Comparison of ENCODE assay signal across 10 mouse cellular contexts in the genomic region with DNA sequence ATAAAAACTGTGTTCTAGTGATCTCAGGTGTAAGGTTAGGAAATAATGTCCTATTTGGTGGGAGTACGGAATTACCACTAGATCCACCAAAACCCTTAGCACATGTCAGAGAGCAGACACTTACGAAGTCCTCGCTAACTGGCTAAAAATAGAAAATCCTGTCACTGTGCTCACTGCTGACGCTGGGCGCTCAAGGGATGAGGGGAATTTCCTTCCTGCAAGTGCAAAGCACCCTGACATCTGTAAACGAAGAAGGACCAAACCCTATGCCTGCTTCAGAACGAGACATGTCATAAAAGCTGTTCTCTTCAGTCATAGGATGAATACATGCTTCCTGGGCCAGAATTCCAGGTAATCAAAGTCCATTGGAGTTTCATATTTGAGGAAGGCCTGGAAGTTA. TPM values are rescaled to one million over a fixed set of nuclear protein-coding genes. Genes with fewer than 3 reads are reported as not detected.
A peak's percentile ranks its signal among the peaks of the same experiment; 100 is the strongest.
DNase-seq lines count a peak whose midpoint lies in the region; ATAC-seq and TF ChIP-seq lines count a peak whose summit lies in the region.
"Had no signal": no experiment of that assay in that cellular context is flagged by ENCODE, and none has a peak within 500 bp of the region (broad histone marks: within the 10 kb centered on the region; RNA-seq: fewer than 3 reads in every experiment).

No protein-coding gene starts in this region.

- no peak for TF ChIP-seq POLR2A in heart, adult 2 months (IDR thresholded peaks at IDR 0.05; ENCODE audit: insufficient read depth, low read depth, low read length)

- DNase-seq in heart, adult 2 months = peak; percentile 39 to 67
- no peak for DNase-seq in heart, postnatal 25 days (ENCODE audit: low spot score)
- DNase-seq in midbrain, embryonic 10.5 days (ENCODE audit: low spot score) = no peak
- DNase-seq in right cerebral cortex, postnatal 36 days (ENCODE audit: low spot score in 2 of 2) = no peak

- H3K27me3 ChIP-seq in heart, adult 2 months (ENCODE audit: control insufficient read depth, insufficient read depth, low read length) = no peaks in the 10 kb centered on the region
- H3K27me3 ChIP-seq in midbrain, embryonic 16.5 days (ENCODE audit: control insufficient read depth, insufficient read depth, low read depth, low read length) = no peaks in the 10 kb centered on the region
- H3K27me3 ChIP-seq in midbrain, embryonic 10.5 days (ENCODE audit: low read depth, poor library complexity, severe bottlenecking) = no peaks in the 10 kb centered on the region
- no peaks in the 10 kb centered on the region for H3K27me3 ChIP-seq in kidney, embryonic 14.5 days (ENCODE audit: control insufficient read depth, insufficient read depth, low read length)
- H3K27me3 ChIP-seq: midbrain, embryonic 12.5 days had no signal

- WGBS in heart, adult 2 months = 5% methylated on average over 7 of the region's 7 CpGs
- 63% methylated on average over 7 of the region's 7 CpGs for WGBS in midbrain, embryonic 16.5 days
- 86% methylated on average over 7 of the region's 7 CpGs for WGBS in midbrain, embryonic 10.5 days
- 44% methylated on average over 7 of the region's 7 CpGs for WGBS in kidney, embryonic 14.5 days

- H3K9ac ChIP-seq in heart, adult 2 months (ENCODE audit: low read depth, low read length) = no peak overlapping the region
- H3K9ac ChIP-seq in midbrain, embryonic 16.5 days (ENCODE audit: low read depth, low read length) = no peak overlapping the region
- H3K9ac ChIP-seq in kidney, embryonic 14.5 days (ENCODE audit: low read depth, low read length) = no peak overlapping the region
- H3K9ac ChIP-seq: midbrain, embryonic 12.5 days had no signal

- TF ChIP-seq EP300 in heart, adult 2 months (IDR thresholded peaks at IDR 0.05; ENCODE audit: insufficient read depth, low read depth, low read length) = 0 out of 2 replicates have a peak, but pooled peaks have one; percentile 39

- H3K79me2 ChIP-seq in heart, adult 2 months (replicated peaks; ENCODE audit: control insufficient read depth, insufficient read depth, low read length) = peaks cover 13% of the 10 kb centered on the region

- peaks cover 11% of the 10 kb centered on the region for H3K36me3 ChIP-seq in heart, adult 2 months (ENCODE audit: control insufficient read depth, insufficient read depth, low read length)
- no peaks in the 10 kb centered on the region for H3K36me3 ChIP-seq in midbrain, embryonic 16.5 days (ENCODE audit: control insufficient read depth, insufficient read depth, low read length)
- no peaks in the 10 kb centered on the region for H3K36me3 ChIP-seq in midbrain, embryonic 10.5 days
- H3K36me3 ChIP-seq in kidney, embryonic 14.5 days (ENCODE audit: control insufficient read depth, insufficient read depth, low read length) = no peaks in the 10 kb centered on the region
- H3K36me3 ChIP-seq: midbrain, embryonic 12.5 days had no signal

- H3K27ac ChIP-seq in heart, adult 2 months = peak overlapping the region; percentile 86
- peak overlapping the region; percentile 18 for H3K27ac ChIP-seq in midbrain, embryonic 16.5 days (ENCODE audit: low read length)
- no peak overlapping the region for H3K27ac ChIP-seq in midbrain, embryonic 10.5 days (replicated peaks)
- H3K27ac ChIP-seq in kidney, embryonic 14.5 days (ENCODE audit: low read depth, low read length) = peak overlapping the region; percentile 56
- H3K27ac ChIP-seq: midbrain, embryonic 12.5 days had no signal

- intact Hi-C loops in heart, adult 2 months (cut with DNase I) = loop anchor here (2.0 kb wide), 1 partner anchor 25 kb away; no protein-coding TSS in a partner anchor
- intact Hi-C loops in heart, postnatal 25 days (cut with DNase I) = loop anchor here (2.0 kb wide), 1 partner anchor 27 kb away; the partner anchor contains the start of gene Fam53b

- H3K4me1 ChIP-seq in heart, adult 2 months (ENCODE audit: control insufficient read depth, insufficient read depth, low read length) = peaks cover 54% of the 10 kb centered on the region
- peaks cover 24% of the 10 kb centered on the region for H3K4me1 ChIP-seq in midbrain, embryonic 16.5 days (ENCODE audit: control insufficient read depth, insufficient read depth, low read length)
- H3K4me1 ChIP-seq in midbrain, embryonic 10.5 days = peaks cover 40% of the 10 kb centered on the region
- peaks cover 29% of the 10 kb centered on the region for H3K4me1 ChIP-seq in kidney, embryonic 14.5 days (ENCODE audit: control insufficient read depth, insufficient read depth, low read length)

- no peak overlapping the region for H3K4me2 ChIP-seq in midbrain, embryonic 16.5 days (ENCODE audit: low read length)
- H3K4me2 ChIP-seq in kidney, embryonic 14.5 days (replicated peaks; ENCODE audit: low read depth, low read length) = no peak overlapping the region
- H3K4me2 ChIP-seq: midbrain, embryonic 12.5 days had no signal

- H3K9me3 ChIP-seq in midbrain, embryonic 16.5 days (replicated peaks; ENCODE audit: control insufficient read depth, low read length, poor library complexity, severe bottlenecking) = no peaks in the 10 kb centered on the region
- no peaks in the 10 kb centered on the region for H3K9me3 ChIP-seq in midbrain, embryonic 10.5 days (replicated peaks)
- H3K9me3 ChIP-seq in kidney, embryonic 14.5 days (ENCODE audit: control insufficient read depth, low read length) = no peaks in the 10 kb centered on the region
- H3K9me3 ChIP-seq: midbrain, embryonic 12.5 days had no signal

- no peak for ATAC-seq in midbrain, embryonic 16.5 days
- no peak for ATAC-seq in kidney, embryonic 14.5 days (ENCODE audit: low FRiP score, low TSS enrichment)
- ATAC-seq in erythroblast, adult 5-6 weeks (replicated peaks; ENCODE audit: low FRiP score, poor library complexity, severe bottlenecking) = no peak
- no peak for ATAC-seq in megakaryocyte, adult 5-6 weeks (ENCODE audit: poor library complexity, severe bottlenecking)

- H3K4me3 ChIP-seq in heart, adult 2 months = no peak overlapping the region
- H3K4me3 ChIP-seq in midbrain, embryonic 16.5 days (ENCODE audit: low read depth, low read length) = no peak overlapping the region
- no peak overlapping the region for H3K4me3 ChIP-seq in midbrain, embryonic 10.5 days
- no peak overlapping the region for H3K4me3 ChIP-seq in kidney, embryonic 14.5 days (ENCODE audit: low read length)
- H3K4me3 ChIP-seq: erythroblast, embryonic 14.5 days; midbrain, embryonic 12.5 days had no signal

- no peak for TF ChIP-seq CTCF in heart, adult 2 months (IDR thresholded peaks at IDR 0.05)

RNA-seq across cellular contexts. Expression of gene Fam53b, which starts 27.7 kb away (rescaled TPM):
- 10 to 100 TPM; 22.0 to 26.9 TPM for total RNA-seq in heart, adult 2 months (2021)
- 22.5 and 25.7 TPM in 2 replicates for polyA plus RNA-seq in heart, adult 2 months (2012; rRNA removed)
- total RNA-seq in heart, postnatal 25 days (2021) = 10 to 100 TPM; 25.8 to 26.8 TPM
- polyA plus RNA-seq in midbrain, embryonic 16.5 days (2015; fragmentation: Nextera tagmentation; extraction: Ambion mirVana) = 13.2 and 13.6 TPM in 2 replicates
- 23.1 and 25.0 TPM in 2 replicates for polyA plus RNA-seq in midbrain, embryonic 10.5 days (2016; fragmentation: Nextera tagmentation; extraction: Ambion mirVana)
- 17.0 and 22.1 TPM in 2 replicates for polyA plus RNA-seq in kidney, embryonic 14.5 days (2014; fragmentation: Nextera tagmentation; extraction: Ambion mirVana)
- 119 and 143 TPM in 2 replicates for total RNA-seq in erythroblast, adult 5-6 weeks (2015; ENCODE audit: low replicate concordance)
- 126 and 169 TPM in 2 replicates for total RNA-seq in erythroblast, adult 5-6 weeks (2017; ENCODE audit: low replicate concordance)
- 21.7 and 26.3 TPM in 2 replicates for total RNA-seq in megakaryocyte, adult 5-6 weeks (2015)
- total RNA-seq in megakaryocyte, adult 5-6 weeks (2017) = 11.3 and 18.9 TPM in 2 replicates

Comparison
In these comparisons a context has a peak if more than half of its experiments do, and no peak if none do; other contexts are left out.
1. DNase-seq: peak in heart, adult 2 months (2 of 2); none in heart, postnatal 25 days (single experiment), midbrain, embryonic 10.5 days (single experiment) and right cerebral cortex, postnatal 36 days (0 of 2).
2. RNA of gene Fam53b, which starts 27.7 kb away (total RNA-seq): 119 to 169 TPM in erythroblast, adult 5-6 weeks; 22.0 to 26.9 TPM in heart, adult 2 months, 25.8 to 26.8 TPM in heart, postnatal 25 days and 11.3 to 26.3 TPM in megakaryocyte, adult 5-6 weeks; every median in the first group is over 4 times any median in the second.